Mouse (Mus musculus) G1E (cell line): Measurements from ENCODE around the gene Mtus2. TPM values are rescaled to one million over a fixed set of nuclear protein-coding genes. Genes with fewer than 3 reads are reported as not detected.

ENCODE experiments used
- ATAC-seq: 2 replicates; pipeline ENCODE4 v1.8.0; 2016; ENCODE audit warnings: mild to moderate bottlenecking; ENCODE audit not compliant: insufficient number of reproducible peaks, poor library complexity, low FRiP score, severe bottlenecking; ENCODE audit errors: extremely low read depth
- DNase-seq: peaks from one replicate; pipeline ENCODE4 v3.0.0; 2012; ENCODE audit warnings: low spot score
- H3K27me3 ChIP-seq: 2 replicates; pipeline ENCODE4 v1.6.1; 2012; ENCODE audit warnings: mild to moderate bottlenecking, low read length, inconsistent platforms; ENCODE audit not compliant: insufficient read depth
- H3K36me3 ChIP-seq: replicated peaks from 2 replicates; pipeline ENCODE3; 2012; ENCODE audit warnings: mild to moderate bottlenecking, inconsistent platforms
- H3K4me1 ChIP-seq: 2 replicates; pipeline ENCODE4 v1.6.1; 2012; ENCODE audit warnings: low read depth, low read length, inconsistent platforms, mixed read lengths; ENCODE audit not compliant: insufficient read depth
- H3K4me3 ChIP-seq: 2 replicates; pipeline ENCODE4 v1.5.1; 2012; ENCODE audit warnings: low read depth, mild to moderate bottlenecking, inconsistent platforms, low read length, moderate library complexity, mixed read lengths
- H3K9me3 ChIP-seq: replicated peaks from 2 replicates; pipeline ENCODE4 v1.6.1; 2012; ENCODE audit warnings: inconsistent platforms
- CTCF ChIP-seq: IDR thresholded peaks from 2 replicates; pipeline ENCODE4 v1.5.1; 2012; ENCODE audit warnings: low read depth, low read length, inconsistent platforms, mixed read lengths
- GATA1 ChIP-seq: IDR thresholded peaks from 2 replicates; pipeline ENCODE4 v1.6.1; 2012; ENCODE audit warnings: borderline replicate concordance, low read length, inconsistent platforms, mixed read lengths
- GATA2 ChIP-seq: IDR thresholded peaks from 2 replicates; pipeline ENCODE4 v1.6.1; 2012; ENCODE audit warnings: low read depth, low read length, inconsistent platforms, borderline replicate concordance
- POLR2AphosphoS5 ChIP-seq: IDR thresholded peaks from 2 replicates; pipeline ENCODE4 v1.6.1; 2012; ENCODE audit warnings: low read depth, low read length, inconsistent platforms; ENCODE audit not compliant: insufficient replicate concordance
- TAL1 ChIP-seq: conservative IDR thresholded peaks from 2 replicates; pipeline ENCODE4 v1.6.1; 2012; ENCODE audit warnings: low read depth, low read length, inconsistent platforms, mixed read lengths
- polyA plus RNA-seq: library from polyadenylated mRNA; stranded (reverse); fragments of >175 nt; gene quantifications from 2 replicates; pipeline ENCODE4 v1.2.3, GENCODE M21; 2012
- total RNA-seq, 2 experiments: library from RNA; stranded (forward) in 1 of 2; stranded (reverse) in 1 of 2; fragments of 200-1000 nt in 1 of 2; fragments of >200 nt in 1 of 2; fragmentation: Nextera tagmentation in 1 of 2; gene quantifications; 2 replicates each; pipeline ENCODE4 v1.2.3; 2014 to 2017

Gene Mtus2
- total and polyA plus RNA-seq, 3 experiments, result 1.1 TPM; not detected in 2

GRCm38 (mm10) chr5:148065251-148065650, 108.1 kb downstream of the Mtus2 start:
- H3K4me3 ChIP-seq, result no peak overlapping the region
- ATAC-seq (no peak), DNase-seq (no peak)
- TF ChIP-seq POLR2AphosphoS5 (no peak), CTCF (no peak), TAL1 (no peak), GATA2 (no peak), GATA1 (no peak)
- H3K4me1 ChIP-seq, result no peaks in the 10 kb centered on the region
- peaks cover 65% of the 10 kb centered on the region for H3K9me3 ChIP-seq
- H3K36me3 ChIP-seq, result no peaks in the 10 kb centered on the region
- H3K27me3 ChIP-seq, result no peaks in the 10 kb centered on the region

- ATAC-seq (no peak), DNase-seq (no peak)
- H3K27me3 ChIP-seq, result no peaks in the 10 kb centered on the region
- H3K9me3 ChIP-seq, result peaks cover 72% of the 10 kb centered on the region
- no peaks in the 10 kb centered on the region for H3K36me3 ChIP-seq
- TF ChIP-seq TAL1 (no peak), CTCF (no peak), POLR2AphosphoS5 (no peak), GATA1 (no peak), GATA2 (no peak)
- H3K4me1 ChIP-seq, result no peaks in the 10 kb centered on the region
- H3K4me3 ChIP-seq, result no peak overlapping the region
Measured at GRCm38 (mm10) chr5:148069909-148070308, 112.8 kb downstream of the Mtus2 start.

GRCm38 (mm10) chr5:148071800-148072199, 114.7 kb downstream of the Mtus2 start:
- ATAC-seq (no peak), DNase-seq (no peak)
- no peaks in the 10 kb centered on the region for H3K27me3 ChIP-seq
- H3K9me3 ChIP-seq, result peaks cover 77% of the 10 kb centered on the region
- no peaks in the 10 kb centered on the region for H3K4me1 ChIP-seq
- H3K4me3 ChIP-seq, result no peak overlapping the region
- TF ChIP-seq POLR2AphosphoS5 (no peak), TAL1 (no peak), GATA1 (no peak), CTCF (no peak), GATA2 (no peak)
- no peaks in the 10 kb centered on the region for H3K36me3 ChIP-seq

DNA sequence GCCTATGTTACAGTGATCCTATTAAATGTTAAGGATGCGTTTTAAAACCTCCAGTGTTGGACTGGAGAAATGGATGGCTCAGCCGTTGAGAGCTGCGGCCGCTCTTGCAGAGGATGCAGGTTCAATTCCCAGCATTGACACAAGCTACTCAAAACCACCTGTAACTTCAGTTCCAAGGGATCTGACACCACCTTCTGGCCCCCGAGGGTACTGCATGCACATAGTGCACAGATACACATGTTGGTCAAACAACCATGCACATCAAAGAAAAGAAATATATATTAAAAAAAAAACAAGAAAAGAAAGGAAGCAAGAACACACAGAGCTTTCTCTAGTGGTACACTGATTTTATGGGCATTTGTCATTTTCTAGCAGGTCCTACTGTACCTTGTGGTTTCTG, 116.3 kb downstream of the Mtus2 start:
- no peaks in the 10 kb centered on the region for H3K27me3 ChIP-seq
- H3K36me3 ChIP-seq, result no peaks in the 10 kb centered on the region
- ATAC-seq, result no peak
- H3K4me1 ChIP-seq, result no peaks in the 10 kb centered on the region
- peaks cover 85% of the 10 kb centered on the region for H3K9me3 ChIP-seq
- H3K4me3 ChIP-seq, result no peak overlapping the region
- no peak for DNase-seq
- TF ChIP-seq POLR2AphosphoS5, result no peak
- no peak for TF ChIP-seq GATA1
- no peak for TF ChIP-seq CTCF
- TF ChIP-seq TAL1, result no peak
- TF ChIP-seq GATA2, result no peak

DNA sequence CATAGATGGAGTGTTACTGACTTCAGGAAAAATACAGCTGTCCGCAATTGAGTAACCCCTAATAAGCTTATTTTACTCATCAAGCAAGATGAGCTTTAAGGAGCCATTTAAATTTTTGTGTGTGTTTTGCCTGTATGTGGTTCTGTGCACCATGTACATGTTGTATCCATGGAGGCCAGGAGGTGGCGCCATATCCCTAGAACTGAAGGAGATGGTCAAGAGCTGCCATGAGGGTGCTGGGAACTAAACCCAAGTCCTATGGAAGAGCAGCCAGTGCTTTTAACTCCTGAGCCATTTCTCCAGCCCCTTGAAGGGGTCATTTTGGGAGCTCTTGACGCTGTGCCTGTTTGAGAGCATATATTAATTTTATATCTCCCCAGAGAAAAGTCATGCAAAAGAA, 122.6 kb downstream of the Mtus2 start:
- Histone ChIP-seq H3K9me3 (peaks cover 62% of the 10 kb centered on the region), H3K27me3 (no peaks in the 10 kb centered on the region), H3K4me3 (no peak overlapping the region), H3K4me1 (no peaks in the 10 kb centered on the region), H3K36me3 (no peaks in the 10 kb centered on the region)
- DNase-seq (no peak), ATAC-seq (no peak)
- TF ChIP-seq GATA1, result no peak
- TF ChIP-seq POLR2AphosphoS5, result no peak
- TF ChIP-seq GATA2, result no peak
- no peak for TF ChIP-seq TAL1
- no peak for TF ChIP-seq CTCF

GRCm38 (mm10) chr5:148083541-148083940, 126.4 kb downstream of the Mtus2 start:
- ATAC-seq (no peak), DNase-seq (no peak)
- Histone ChIP-seq H3K9me3 (peaks cover 47% of the 10 kb centered on the region), H3K4me3 (no peak overlapping the region), H3K4me1 (no peaks in the 10 kb centered on the region), H3K27me3 (no peaks in the 10 kb centered on the region), H3K36me3 (no peaks in the 10 kb centered on the region)
- no peak for TF ChIP-seq TAL1
- no peak for TF ChIP-seq POLR2AphosphoS5
- TF ChIP-seq CTCF, result peak; percentile 3; the same call in 1 of the 2 replicates

GRCm38 (mm10) chr5:148084766-148085165, 127.6 kb downstream of the Mtus2 start:
- H3K4me1 ChIP-seq, result no peaks in the 10 kb centered on the region
- no peak for TF ChIP-seq GATA1
- no peak for TF ChIP-seq CTCF
- TF ChIP-seq TAL1, result no peak
- TF ChIP-seq POLR2AphosphoS5, result no peak
- no peak for TF ChIP-seq GATA2
- no peaks in the 10 kb centered on the region for H3K36me3 ChIP-seq
- DNase-seq, result no peak
- H3K4me3 ChIP-seq, result no peak overlapping the region
- no peaks in the 10 kb centered on the region for H3K27me3 ChIP-seq
- peaks cover 49% of the 10 kb centered on the region for H3K9me3 ChIP-seq
- ATAC-seq, result no peak
